Mouse (Mus musculus) retina, embryonic 14.5 days (tissue): ENCODE measurements around the gene Rsph10b.

Experiments
- DNase-seq: peaks from one replicate; pipeline ENCODE4 v3.0.0-alpha.2; 2015; ENCODE audit warnings: low spot score

The Rsph10b gene

DNA sequence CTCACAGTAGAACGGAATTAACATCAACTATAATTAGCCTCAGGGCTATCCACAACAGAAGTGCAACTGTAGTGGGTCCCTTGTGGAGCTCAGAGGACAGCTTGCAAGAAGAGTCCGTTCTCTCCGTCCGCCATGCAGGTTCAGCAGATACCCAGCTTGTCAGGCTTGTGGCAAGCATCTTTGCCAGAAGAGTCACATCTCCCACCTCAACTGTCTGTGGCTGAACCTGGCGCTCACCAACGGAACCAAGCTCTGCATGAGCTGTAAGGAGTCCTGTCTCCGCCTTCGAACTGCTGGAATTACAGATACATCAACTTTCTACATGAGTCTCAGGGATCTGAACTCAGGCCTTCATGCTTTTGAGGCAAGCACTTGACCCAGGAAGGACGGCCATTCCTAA lies 3.3 kb downstream of the Rsph10b start:
- no peak for DNase-seq

DNA sequence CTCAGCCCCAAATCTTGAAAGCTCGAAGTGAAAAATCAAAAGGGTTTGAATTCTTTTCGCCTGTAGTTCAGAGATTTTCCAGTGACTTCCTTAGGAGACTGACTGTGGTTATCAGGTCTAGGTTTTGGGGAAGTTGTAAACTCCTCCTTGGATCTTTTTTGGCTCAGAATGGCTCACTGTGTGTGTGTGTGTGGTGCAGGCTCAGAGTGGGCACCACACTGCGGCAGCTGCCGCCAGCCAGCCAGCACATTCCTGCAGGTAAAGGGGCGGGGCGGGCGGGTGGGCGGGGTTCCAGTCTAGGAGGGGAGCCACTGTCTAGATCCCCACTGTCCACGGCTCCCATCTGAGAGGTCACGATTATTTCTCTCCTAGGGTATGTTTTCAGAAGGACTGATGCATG lies 8.8 kb downstream of the Rsph10b start:
- no peak for DNase-seq

DNA sequence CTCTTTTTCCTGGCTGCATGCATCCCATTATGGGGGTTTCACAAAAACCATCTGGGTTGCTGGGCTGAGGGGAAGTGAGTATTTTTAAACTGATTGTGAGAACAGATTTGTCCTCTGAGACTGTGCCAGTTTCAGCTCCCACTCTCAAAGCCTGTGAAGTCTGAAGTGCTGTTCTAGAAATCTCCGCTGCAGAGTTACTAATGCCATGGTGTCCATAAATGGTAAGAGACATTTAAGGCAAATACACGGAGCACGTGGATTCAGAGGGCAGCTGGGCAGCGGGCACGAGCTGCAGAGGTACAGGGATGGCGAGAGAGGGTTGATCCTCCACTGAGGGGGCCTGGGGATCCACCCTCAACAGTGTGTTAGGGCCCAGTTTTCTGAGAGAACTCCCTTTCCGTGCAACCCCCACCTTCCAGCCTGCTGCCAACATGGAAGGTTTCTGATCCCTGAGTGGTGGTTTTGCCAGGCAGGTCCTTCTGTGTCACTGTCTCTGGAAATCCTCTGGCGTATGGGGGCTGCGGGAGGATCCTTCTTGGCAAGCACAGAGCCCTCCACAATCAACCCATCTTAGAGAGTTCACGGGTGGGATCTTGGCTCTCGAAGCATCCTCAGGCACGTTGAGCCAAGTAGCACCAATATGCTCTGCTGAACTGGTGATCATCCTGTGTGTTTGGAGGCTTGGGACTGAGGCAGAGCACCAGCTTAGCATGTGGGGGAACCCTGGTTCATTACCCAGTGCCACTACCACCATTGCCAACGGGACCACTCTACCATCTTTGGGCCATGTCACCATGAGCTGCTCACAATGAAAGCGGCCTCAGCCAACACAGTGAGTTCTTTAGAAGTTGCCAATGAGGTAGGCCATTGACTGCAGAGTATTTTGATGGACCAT lies 10.6 kb downstream of the Rsph10b start:
- no peak for DNase-seq

DNA sequence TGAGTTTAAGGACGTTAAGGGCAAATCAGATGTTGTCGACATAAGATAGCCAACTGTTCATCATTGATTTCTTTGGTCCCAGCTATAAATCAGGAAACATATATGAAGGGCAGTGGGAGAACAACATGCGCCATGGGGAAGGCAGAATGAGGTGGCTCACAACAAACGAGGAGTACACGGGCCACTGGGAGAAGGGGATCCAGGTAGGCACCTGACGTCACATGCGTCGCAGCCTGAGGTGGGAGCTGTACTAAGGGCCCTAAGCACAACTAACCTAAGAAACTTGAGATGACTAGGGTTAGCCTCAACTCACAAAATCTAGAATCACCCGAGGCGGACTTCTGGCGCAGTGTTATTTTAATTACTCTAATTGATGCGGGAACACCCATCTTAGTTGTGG lies 15.5 kb downstream of the Rsph10b start:
- DNase-seq, result no peak

DNA sequence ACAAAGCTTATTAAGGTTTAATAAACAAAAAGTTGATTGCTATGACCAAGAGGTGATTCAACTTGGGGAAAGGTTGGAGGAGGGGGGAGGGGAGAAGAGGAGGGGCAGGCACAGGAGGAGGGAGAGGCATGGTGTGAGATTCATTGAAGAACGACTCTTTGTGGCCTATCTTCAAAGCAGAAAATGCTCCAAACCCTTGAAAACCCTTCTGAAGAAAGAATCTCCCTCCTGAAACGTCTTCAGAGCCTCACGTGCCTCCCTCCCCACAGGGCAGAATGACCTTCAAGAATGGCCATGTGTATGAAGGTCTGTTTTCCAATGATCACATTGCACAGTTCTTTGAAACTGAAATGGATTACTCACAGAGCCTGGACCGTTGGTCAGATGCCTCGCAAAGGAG lies 17.2 kb downstream of the Rsph10b start:
- no peak for DNase-seq

DNA sequence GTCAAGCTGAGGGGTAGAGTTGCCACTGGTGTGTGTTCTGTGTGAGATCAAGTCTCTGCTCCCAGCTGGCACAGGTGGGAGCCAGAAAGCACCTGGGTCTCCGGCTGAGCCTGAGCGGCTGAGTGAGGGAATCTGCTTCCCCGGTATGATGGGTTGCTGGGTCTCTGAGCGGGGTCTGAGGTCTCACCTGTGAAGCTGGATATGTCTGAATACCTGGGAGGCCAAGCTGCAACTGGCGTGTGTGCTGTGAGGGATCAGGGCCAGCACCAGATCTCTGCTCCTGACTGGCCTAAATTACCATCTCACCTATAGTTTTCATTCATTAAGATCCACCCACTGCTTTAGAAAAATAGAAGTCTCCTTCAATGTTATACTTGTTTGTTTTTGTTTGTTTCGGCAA lies 24.3 kb downstream of the Rsph10b start:
- DNase-seq, result no peak

DNA sequence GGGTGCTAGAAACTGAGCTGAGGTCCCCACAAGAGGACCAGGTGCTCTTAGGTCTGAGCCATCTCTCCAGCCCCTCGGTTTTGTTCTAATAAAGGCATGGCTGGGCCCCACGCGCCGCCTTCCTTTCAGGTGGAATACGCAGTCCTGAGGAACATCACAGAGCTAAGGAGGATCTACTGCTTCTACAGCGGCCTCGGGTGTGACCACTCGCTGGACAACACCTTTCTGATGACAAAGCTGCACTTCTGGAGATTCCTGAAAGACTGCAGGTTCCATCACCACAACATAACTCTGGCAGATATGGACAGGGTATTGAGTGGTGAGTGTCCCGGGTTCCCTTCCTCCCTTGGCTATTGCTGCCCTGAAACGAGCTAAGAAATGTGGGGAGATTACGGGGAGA lies 26.7 kb downstream of the Rsph10b start:
- no peak for DNase-seq

DNA sequence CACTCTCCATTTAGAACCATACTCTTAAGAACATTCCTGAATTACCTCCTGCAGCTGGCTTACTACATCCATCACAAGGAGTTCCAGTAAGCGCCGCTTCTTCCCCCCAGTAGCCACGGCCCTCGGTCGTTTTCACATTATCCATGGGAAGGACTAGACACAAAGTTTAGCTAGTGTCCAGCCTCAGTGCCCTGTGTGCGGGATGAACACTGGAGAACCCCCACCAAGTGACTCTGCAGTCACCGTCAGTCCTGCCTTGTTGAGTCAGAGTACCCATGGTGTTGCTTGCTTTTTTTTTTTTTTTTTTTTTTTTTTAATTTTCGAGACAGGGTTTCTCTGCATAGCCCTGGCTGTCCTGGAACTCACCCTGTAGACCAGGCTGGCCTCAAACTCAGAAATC lies 28.3 kb downstream of the Rsph10b start:
- DNase-seq, result no peak

DNA sequence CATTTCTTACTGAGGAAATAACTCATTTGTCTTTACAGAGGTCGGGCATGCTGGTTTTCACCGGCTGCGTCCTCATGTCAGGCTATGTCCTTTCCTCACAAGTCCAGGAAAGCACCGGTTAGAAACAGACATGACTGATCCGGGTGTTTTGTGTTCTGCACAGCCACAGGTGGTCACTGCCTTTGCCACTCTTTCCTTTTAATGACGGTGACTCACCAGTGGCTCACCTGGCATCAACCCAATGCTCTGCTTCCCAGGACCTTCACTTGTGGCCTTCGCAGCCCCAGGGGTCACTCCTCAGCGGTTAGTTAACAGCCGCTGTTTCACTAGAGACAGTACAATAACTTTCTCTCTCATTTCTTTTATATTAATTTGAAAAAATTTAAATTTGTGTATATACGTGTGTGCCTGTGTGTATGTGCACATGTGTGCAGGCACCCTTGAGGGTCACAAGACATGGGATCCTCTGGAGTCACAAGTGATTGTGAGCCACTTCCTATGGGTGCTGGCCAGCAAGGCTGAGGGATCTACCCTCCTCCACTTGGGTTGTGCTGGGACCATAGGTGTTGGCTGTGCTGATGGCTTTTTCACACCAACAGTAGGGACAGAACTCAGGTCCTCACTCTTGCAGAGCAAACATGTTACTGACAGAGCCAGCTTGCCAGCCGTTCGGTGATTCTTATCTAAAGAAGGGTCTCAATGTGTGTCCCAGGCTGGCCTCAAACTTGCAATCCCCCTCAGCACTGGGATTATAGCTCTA lies 32.9 kb downstream of the Rsph10b start:
- no peak for DNase-seq

DNA sequence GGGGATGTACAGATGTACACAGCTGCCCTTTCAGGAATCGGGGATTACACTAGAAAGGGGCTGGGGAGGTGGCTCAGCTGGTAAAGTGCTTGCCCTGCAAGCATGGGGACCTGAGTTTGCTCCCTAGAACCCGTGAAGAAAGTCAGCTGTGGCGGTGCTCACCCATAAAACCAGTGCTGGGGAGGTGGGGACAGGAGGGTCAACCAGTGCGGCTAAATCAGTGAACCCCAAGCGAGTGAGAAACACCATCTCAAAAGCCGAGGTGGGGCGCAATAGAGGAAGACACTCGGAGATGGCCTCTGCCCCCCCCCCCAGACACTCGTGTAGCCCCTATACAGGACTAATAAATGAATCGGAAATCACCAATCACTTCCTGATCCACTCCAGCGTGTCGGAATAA lies 33.8 kb downstream of the Rsph10b start:
- no peak for DNase-seq

DNA sequence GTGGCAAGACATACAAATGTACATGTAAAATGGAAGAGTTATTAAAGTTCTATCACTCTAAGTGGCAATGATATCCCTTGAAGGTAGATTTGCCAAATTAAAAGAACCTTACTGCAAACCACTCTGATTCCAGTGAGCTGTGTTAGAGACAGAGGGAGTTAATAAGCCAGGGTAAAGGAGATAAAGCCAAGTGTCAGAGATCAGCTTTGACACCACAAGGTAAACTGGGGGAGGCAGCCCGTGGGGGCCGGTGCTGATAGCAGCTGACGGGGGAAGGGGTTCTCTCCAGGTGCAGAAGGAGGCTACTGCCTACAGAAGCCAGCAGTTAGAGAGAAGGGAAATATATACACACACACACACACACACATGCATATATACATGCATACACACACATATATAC lies 39.8 kb downstream of the Rsph10b start:
- DNase-seq, result no peak

DNA sequence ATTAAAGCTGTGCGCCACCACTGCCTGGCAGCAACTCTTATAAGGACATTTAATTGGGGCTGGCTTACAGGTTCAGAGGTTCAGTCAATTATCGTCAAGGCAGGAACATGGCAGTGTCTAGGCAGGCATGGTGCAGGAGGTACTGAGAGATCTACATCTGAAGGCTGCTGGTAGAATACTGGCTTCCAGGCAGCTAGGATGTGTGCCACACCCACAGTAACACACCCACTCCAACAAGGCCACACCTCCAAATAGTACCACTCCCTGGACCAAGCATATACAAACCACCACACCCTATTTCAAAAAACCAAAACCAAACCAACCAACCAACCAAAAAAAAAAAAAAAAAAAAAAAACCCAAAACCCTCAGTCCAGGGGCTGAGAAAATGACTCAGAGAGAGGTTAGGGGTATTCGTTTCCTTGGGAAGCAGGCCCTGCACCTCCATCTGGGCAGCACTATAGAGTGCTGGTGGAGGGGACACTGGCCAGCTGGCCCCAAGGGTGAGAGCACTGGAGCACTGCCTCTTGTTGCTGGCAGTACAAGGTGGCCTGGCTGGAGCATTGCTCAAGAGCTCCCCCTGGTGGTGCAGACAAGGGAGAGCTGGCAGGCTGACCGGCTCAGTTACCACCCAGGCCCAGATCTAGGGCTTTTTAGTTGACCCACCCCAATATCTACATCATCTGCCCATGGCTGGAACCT lies 42.2 kb downstream of the Rsph10b start:
- DNase-seq, result peak; percentile 84

DNA sequence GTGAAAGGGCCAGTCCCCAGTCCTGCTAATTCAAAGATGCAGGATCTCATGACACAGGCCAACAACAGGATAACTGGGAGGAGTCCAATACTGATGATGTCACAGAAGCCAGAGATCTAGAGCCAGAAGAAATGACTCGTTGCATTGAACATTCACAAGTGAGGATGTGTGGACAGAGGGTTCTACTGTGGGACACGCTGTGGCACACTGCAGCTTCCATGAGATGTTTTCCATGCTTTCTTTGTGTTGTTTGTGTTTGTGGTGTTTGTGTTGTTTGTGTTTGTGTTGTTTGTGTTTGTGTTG lies 42.7 kb downstream of the Rsph10b start:
- no peak for DNase-seq

DNA sequence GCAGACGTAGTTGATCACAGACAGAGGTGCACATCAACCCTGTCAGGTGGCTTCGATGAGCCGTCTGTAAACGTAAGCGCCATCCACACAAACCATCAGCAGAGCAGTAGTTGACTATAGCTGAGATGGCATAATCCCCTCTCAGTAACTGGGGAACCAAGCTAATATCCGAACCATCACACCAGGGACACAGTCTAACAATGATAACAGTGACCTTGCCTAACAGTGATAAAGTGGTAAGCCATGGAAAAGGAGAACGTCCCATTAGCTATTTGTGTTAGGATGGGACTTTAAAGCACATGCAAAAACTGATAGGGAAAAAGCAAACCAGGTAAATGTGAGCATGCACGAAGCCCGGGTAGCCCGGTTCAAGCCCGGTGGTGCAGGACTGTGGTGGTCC lies 43.4 kb downstream of the Rsph10b start:
- no peak for DNase-seq

DNA sequence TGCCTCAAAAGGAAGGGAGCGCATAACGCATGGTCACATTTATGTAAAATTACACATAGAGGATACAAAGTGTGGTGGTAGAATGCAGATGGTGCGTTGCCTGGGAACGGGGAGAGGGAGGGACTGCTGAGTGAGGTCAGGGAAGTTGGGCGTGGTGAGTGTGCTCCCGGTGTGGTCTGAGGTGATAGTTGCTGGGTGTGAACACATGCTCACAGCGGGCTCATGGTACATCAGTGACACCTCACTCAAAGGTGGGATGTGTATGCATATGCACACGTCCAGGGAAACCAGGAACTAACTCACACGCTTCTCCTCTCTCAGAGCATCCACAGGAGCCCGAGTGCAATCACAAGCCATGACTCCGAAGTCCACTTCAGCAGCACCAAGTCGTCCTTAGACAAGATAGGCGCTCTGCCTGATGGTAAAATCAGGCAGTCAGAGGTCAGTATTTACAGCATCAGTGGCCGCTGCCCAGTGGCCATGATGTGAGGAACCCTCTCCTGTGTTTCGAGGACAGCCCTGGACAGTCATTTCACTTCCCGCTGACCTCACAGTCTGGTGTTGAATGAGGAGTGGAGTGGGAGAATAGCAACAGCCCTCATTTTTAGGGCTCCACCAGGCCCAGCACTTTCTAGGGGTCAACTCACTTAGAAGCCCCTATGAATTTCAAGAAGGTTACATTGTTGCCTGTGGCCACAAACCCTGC lies 44.0 kb downstream of the Rsph10b start:
- no peak for DNase-seq

DNA sequence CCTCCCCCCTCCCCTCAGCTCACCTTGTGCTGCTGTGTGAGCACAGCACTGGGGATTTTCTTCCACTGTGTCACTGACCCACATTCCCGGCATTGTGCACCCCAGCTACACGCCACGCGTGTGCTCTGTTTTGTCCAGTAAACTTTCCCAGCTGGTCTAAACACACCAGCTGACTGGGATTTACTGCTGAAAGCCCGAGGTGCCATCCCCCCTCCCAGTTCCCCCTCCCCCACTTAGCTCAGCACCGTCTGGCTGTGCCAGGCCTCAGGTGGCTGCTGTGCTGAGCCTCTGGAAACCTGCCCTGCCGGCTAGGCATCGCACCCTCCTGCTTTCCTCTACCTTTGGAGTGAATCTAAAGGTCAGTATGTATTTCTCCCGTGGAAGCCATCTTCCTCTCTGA lies 48.0 kb downstream of the Rsph10b start:
- DNase-seq, result peak; percentile 57

DNA sequence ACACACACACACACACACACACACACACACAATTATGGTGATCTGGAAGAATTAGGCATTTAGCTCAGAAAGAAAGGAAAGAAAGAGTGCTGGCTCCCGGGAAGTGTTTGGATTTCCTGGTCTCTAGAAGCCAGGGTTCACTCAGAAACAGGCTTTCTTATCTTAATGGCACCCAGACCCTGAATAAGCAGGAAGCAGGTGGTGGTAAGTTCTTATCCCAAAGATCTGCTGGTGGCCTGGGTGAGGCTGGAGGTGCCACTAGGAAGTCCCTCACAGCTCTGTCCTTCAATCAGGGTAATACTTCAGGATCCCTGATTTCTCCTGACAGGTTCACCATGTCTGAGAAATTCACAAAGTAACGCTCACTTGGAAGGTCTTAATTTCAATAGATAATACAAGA lies 49.5 kb downstream of the Rsph10b start:
- DNase-seq, result no peak

DNA sequence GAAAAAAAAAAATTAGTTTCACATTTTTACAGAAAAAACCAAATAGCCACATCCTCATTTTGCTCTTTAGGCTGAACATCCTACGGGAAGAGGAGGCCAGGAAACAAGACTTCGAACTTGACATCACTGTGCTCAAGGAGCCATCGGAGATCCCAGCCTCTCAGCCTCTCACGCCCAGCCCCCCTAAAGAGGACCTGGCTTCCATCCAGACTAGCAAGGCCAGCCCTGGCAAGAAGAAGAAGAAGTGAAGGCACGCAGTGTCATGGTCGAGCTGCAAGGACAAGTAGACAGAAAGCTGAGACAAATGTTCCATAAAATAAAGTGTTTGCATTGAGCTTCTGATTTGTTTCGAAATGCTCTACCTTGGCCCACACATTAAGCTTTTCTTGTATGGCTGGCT lies 52.5 kb downstream of the Rsph10b start:
- DNase-seq, result no peak

DNA sequence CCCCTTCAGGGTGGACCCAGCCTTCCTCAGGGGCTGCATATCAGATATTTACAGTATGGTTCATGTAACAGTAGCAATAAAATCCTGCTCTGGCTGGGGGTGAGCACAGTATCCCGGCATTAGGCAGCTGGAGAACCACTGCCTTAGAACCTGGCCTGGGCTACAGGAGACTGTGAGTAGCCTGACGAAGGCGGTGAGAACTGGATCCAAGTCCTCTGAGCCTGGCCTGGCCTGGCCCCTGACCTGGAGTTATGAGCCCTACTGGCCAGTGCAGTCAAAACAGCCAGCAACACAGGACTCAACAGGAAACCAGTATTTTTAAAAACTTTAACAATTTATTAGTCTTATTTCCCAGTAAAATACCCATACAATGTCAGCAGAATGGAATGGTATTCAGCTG lies 54.8 kb downstream of the Rsph10b start:
- DNase-seq, result no peak

DNA sequence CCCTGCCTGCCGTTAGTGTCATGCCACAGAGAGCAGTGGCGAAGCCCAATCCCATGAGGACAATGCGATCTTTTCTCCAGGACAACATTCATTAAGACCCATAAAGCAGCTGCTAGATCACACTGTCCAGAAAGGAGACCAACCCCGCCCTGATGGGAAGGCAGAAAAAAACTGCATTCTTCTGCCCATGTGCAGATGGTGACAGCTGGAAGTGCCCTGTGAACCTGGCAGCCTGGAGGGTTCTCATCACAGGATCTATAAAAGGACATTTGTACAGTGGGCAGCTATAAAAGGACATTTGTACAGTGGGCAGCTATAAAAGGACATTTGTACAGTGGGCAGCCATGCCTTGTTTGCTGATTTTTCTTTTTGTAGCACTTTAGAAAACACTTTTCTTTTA lies 56.2 kb downstream of the Rsph10b start:
- DNase-seq, result peak; percentile 39

DNA sequence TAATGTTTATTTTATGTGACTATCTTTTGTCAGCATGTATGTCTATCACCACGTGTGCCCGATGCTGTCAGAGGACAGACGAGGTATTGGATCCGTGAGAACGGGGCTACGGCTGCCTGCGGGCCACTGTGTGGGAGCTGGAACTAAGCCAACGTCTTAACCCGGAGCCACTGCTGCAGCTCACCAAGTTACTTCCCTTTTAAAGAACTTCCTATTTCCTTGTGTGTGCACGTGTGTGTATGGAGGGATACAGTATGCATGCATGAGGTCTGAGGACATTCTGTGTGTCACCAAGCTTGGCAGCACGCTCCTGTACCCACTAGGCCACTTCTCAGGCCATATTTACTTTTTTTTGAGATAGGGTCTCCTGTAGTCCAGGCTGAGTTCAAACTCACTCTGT lies 57.3 kb downstream of the Rsph10b start:
- no peak for DNase-seq

DNA sequence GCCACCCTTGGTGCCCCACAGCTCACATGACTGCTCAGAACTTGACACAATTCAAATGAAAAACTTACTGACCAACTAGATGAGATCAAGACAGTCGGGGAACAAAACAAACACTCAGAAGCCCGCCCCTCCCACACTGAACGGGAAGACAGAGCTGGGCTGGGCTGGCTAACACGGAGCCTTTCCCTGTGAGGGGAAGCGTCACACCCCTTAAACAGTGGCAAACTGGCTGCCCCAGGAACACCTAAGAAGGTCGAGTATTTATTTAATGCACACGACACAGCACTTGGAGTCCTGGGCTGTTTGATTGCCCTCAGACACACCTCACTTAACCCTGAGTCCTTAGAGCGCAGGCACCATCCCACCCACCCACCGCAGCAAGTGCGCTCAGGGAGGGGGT lies 59.8 kb downstream of the Rsph10b start:
- DNase-seq, result no peak

DNA sequence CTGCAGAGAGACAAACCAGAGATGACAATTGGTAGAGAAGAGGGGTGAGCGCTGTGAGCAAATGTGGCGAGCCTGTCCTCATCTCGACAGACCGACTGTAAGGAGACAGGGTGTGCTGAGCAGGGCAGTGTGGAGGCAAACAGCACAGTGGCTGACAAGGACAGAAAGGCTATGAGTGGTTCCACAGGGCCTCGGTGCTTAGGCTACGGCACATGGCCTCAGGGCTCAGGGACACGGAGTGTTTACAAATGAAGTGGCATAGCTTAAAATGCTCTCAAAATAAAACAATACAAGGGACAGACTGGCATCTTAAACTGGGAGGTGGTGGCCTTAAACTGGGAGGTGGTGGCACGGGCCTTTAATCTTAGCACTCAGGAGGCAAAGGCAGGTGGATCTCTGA lies 60.4 kb downstream of the Rsph10b start:
- no peak for DNase-seq
